ENCODE assay signal across 9 mouse cellular contexts in the genomic region with DNA sequence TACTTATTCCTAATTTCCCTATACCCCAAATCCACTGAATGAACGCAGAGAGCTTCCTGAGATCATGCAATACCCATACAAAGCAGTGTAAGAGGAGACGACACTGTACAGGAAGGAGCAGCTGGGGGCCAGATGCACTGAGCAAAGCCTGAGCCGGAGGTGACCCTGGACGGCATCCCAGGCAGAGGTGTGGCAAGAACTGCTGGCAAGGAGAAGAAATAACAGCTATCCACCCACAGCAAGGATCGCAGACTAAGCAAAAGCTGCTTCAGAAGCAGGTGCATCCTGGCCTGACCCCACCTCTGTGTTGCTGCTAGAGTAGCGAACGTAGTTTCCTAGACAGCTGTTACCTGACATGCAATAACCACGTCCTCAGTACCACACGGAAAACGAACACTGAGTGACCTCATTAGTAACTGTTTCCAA. TPM values are rescaled to one million over a fixed set of nuclear protein-coding genes. Genes with fewer than 3 reads are reported as not detected.
A peak's percentile ranks its signal among the peaks of the same experiment; 100 is the strongest.
DNase-seq lines count a peak whose midpoint lies in the region; ATAC-seq and TF ChIP-seq lines count a peak whose summit lies in the region.
"Had no signal": no experiment of that assay in that cellular context is flagged by ENCODE, and none has a peak within 500 bp of the region (broad histone marks: within the 10 kb centered on the region; RNA-seq: fewer than 3 reads in every experiment).

No protein-coding gene starts in this region.

- H3K9me3 ChIP-seq in CH12.LX (replicated peaks; ENCODE audit: low read length): peaks cover 3% of the 10 kb centered on the region
- H3K9me3 ChIP-seq in forebrain, embryonic 14.5 days (replicated peaks; ENCODE audit: control insufficient read depth, low read length): no peaks in the 10 kb centered on the region

- 9% methylated on average over 10 of the region's 10 CpGs for WGBS in large intestine, adult 2 months
- WGBS in forebrain, embryonic 14.5 days: 72% methylated on average over 10 of the region's 10 CpGs

- no peaks in the 10 kb centered on the region for H3K27me3 ChIP-seq in CH12.LX (replicated peaks)
- no peaks in the 10 kb centered on the region for H3K27me3 ChIP-seq in forebrain, embryonic 14.5 days (replicated peaks; ENCODE audit: control insufficient read depth, insufficient read depth, low read length)
- H3K27me3 ChIP-seq: limb, embryonic 13.5 days had no signal

- intact Hi-C loops in gastrocnemius, postnatal 14 days (cut with DNase I; ENCODE audit: low total_unique reads): no loop called here

- no peak overlapping the region for H3K27ac ChIP-seq in CH12.LX (ENCODE audit: insufficient read depth, low read depth)
- H3K27ac ChIP-seq in forebrain, embryonic 14.5 days (ENCODE audit: low read depth, low read length): no peak overlapping the region
- H3K27ac ChIP-seq: limb, embryonic 13.5 days had no signal

- in situ Hi-C loops in CH12.LX (cut with MboI; ENCODE audit: low pct_ligation_motif_present, low pct_unique_long_range_greater_than_20kb, low sequenced_read_pairs): loop anchor here (10.0 kb wide), 1 partner anchor 108 kb away; no protein-coding TSS in a partner anchor

- peaks cover 3 to 21% of the 10 kb centered on the region in 2 experiments for H3K4me1 ChIP-seq in CH12.LX (ENCODE audit: control insufficient read depth in 1 of 2, insufficient read depth in 2 of 2)
- no peaks in the 10 kb centered on the region for H3K4me1 ChIP-seq in forebrain, embryonic 14.5 days (ENCODE audit: control insufficient read depth, insufficient read depth, low read length)

- no peaks in the 10 kb centered on the region for H3K79me2 ChIP-seq in CH12.LX (replicated peaks; ENCODE audit: control insufficient read depth, extremely low read depth, insufficient read depth, poor library complexity, severe bottlenecking)

- dilution Hi-C loops in CH12.LX (cut with MboI; ENCODE audit: extremely low pct_ligation_motif_present, extremely low pct_unique_long_range_greater_than_20kb, low sequenced_read_pairs): no loop called here

- no peak for TF ChIP-seq EP300 in CH12.LX (IDR thresholded peaks at IDR 0.05; ENCODE audit: low read length)

- H3K4me2 ChIP-seq in CH12.LX (ENCODE audit: insufficient read depth, low read depth, poor library complexity, severe bottlenecking): no peak overlapping the region
- no peak overlapping the region for H3K4me2 ChIP-seq in forebrain, embryonic 14.5 days (ENCODE audit: low read length)
- H3K4me2 ChIP-seq: limb, embryonic 13.5 days had no signal

- H3K9ac ChIP-seq in CH12.LX (ENCODE audit: insufficient read depth, low read depth): no peak overlapping the region
- H3K9ac ChIP-seq in forebrain, embryonic 14.5 days (ENCODE audit: low read length): no peak overlapping the region
- H3K9ac ChIP-seq: limb, embryonic 13.5 days had no signal

- ATAC-seq in monocyte, adult 5-6 weeks (replicated peaks; ENCODE audit: insufficient number of reproducible peaks, low FRiP score, low TSS enrichment, poor library complexity, severe bottlenecking): no peak
- no peak for ATAC-seq in forebrain, embryonic 14.5 days

- DNase-seq in 3134 (ENCODE audit: extremely low read depth, insufficient read length, low spot score): peak; percentile 76
- peak; percentile 27 for DNase-seq in CH12.LX (ENCODE audit: extremely low read depth)
- peak; percentile 74 for DNase-seq in gastrocnemius, postnatal 14 days
- DNase-seq in large intestine, adult 2 months (ENCODE audit: low read depth, low spot score): peak; percentile 18
- DNase-seq in frontal cortex, postnatal 14 days (ENCODE audit: low spot score in 2 of 2): no peak
- DNase-seq in right cerebral cortex, postnatal 25 days: no peak
- no peak for DNase-seq in forebrain, embryonic 14.5 days (ENCODE audit: low spot score)

- no peaks in the 10 kb centered on the region for H3K36me3 ChIP-seq in CH12.LX (replicated peaks in 1 of 2; ENCODE audit: control insufficient read depth in 1 of 2, insufficient read depth in 1 of 2, low read length in 1 of 2)
- H3K36me3 ChIP-seq in forebrain, embryonic 14.5 days (ENCODE audit: control insufficient read depth, insufficient read depth, low read length): no peaks in the 10 kb centered on the region

- TF ChIP-seq POLR2A in CH12.LX (IDR thresholded peaks at IDR 0.05; ENCODE audit: low read depth, low read length): no peak

- TF ChIP-seq CTCF in CH12.LX (conservative IDR thresholded peaks at IDR 0.05 in 1 of 2, IDR thresholded peaks at IDR 0.05 in 1 of 2; ENCODE audit: low read depth in 2 of 2, low read length in 2 of 2): no peak

- no peak for TF ChIP-seq RAD21 in CH12.LX (IDR thresholded peaks at IDR 0.05; ENCODE audit: low read depth, low read length)

- H3K4me3 ChIP-seq in CH12.LX (replicated peaks in 1 of 3; ENCODE audit: low read depth in 2 of 3, low read length in 2 of 3, poor library complexity in 1 of 3): no peak overlapping the region
- H3K4me3 ChIP-seq in forebrain, embryonic 14.5 days (ENCODE audit: low read depth, low read length): no peak overlapping the region
- H3K4me3 ChIP-seq: limb, embryonic 13.5 days had no signal

TF ChIP-seq in CH12.LX, 34 proteins besides CTCF, POLR2A, EP300 and RAD21:
- no peak for TF ChIP-seq BHLHE40 (IDR thresholded peaks at IDR 0.05; ENCODE audit: low read depth, low read length)
- no peak for TF ChIP-seq ZNF384 (IDR thresholded peaks at IDR 0.05; ENCODE audit: low read depth, low read length)
- TF ChIP-seq USF1 (IDR thresholded peaks at IDR 0.05; ENCODE audit: low read depth, low read length): no peak
- TF ChIP-seq CHD1 (IDR thresholded peaks at IDR 0.05; ENCODE audit: low read depth, low read length): no peak
- peak; percentile 30; the same call in 1 of the 2 replicates for TF ChIP-seq TCF12 (IDR thresholded peaks at IDR 0.05; ENCODE audit: low read depth, low read length)
- peak; percentile 51 for TF ChIP-seq ETS1 (conservative IDR thresholded peaks at IDR 0.05; ENCODE audit: low read depth, low read length)
- TF ChIP-seq HCFC1 (IDR thresholded peaks at IDR 0.05; ENCODE audit: low read depth, low read length): no peak
- TF ChIP-seq ZKSCAN1 (IDR thresholded peaks at IDR 0.05; ENCODE audit: borderline replicate concordance, low read depth, low read length): no peak
- TF ChIP-seq MAFK (IDR thresholded peaks at IDR 0.05; ENCODE audit: insufficient replicate concordance, low read length): no peak

RNA-seq across cellular contexts. Expression of gene Zfyve21, which starts 39.1 kb away (rescaled TPM):
- total RNA-seq in CH12.LX (2012; rRNA removed) (5.9 and 8.4 TPM in 2 replicates), CH12.LX (2014; rRNA removed) (6.3 and 7.6 TPM in 2 replicates)
- polyA plus RNA-seq in CH12.LX (2012; ENCODE audit: insufficient read length, low read depth): 3.3 and 4.1 TPM in 2 replicates
- total RNA-seq in gastrocnemius, postnatal 14 days (2021): 10 to 100 TPM; 15.1 to 18.6 TPM
- polyA plus RNA-seq in large intestine, adult 2 months (2012; rRNA removed): 95.0 and 118 TPM in 2 replicates
- total RNA-seq in monocyte, adult 5-6 weeks (2017): 1.0 to 3.8 TPM (median 3.5 TPM) in 3 replicates
- polyA plus RNA-seq in forebrain, embryonic 14.5 days (2014; fragmentation: Nextera tagmentation; extraction: Ambion mirVana): 43.0 and 45.0 TPM in 2 replicates

RNA-seq across cellular contexts. Expression of gene Xrcc3, which starts 39.4 kb away (rescaled TPM):
- total RNA-seq in CH12.LX (2012; rRNA removed) (16.3 and 21.8 TPM in 2 replicates), CH12.LX (2014; rRNA removed) (7.4 and 11.8 TPM in 2 replicates)
- polyA plus RNA-seq in CH12.LX (2012; ENCODE audit: insufficient read length, low read depth): 12.9 and 13.3 TPM in 2 replicates
- total RNA-seq in gastrocnemius, postnatal 14 days (2021): under 1 TPM; 0.53 to 0.86 TPM
- polyA plus RNA-seq in large intestine, adult 2 months (2012; rRNA removed): 8.4 and 10.7 TPM in 2 replicates
- 0.11 to 2.1 TPM (median 1.9 TPM) in 3 replicates for total RNA-seq in monocyte, adult 5-6 weeks (2017)
- polyA plus RNA-seq in forebrain, embryonic 14.5 days (2014; fragmentation: Nextera tagmentation; extraction: Ambion mirVana): 3.0 and 3.7 TPM in 2 replicates

RNA-seq across cellular contexts. Expression of gene Ppp1r13b, which starts 54.9 kb away (rescaled TPM):
- total RNA-seq in CH12.LX (2012; rRNA removed) (0.64 and 0.76 TPM in 2 replicates), CH12.LX (2014; rRNA removed) (0.34 and 0.42 TPM in 2 replicates)
- polyA plus RNA-seq in CH12.LX (2012; ENCODE audit: insufficient read length, low read depth): 1.3 and 2.0 TPM in 2 replicates
- total RNA-seq in gastrocnemius, postnatal 14 days (2021): 1 to 10 TPM; 8.5 to 9.0 TPM
- 18.8 and 25.7 TPM in 2 replicates for polyA plus RNA-seq in large intestine, adult 2 months (2012; rRNA removed)
- 9.8 to 19.1 TPM (median 12.6 TPM) in 3 replicates for total RNA-seq in monocyte, adult 5-6 weeks (2017)
- polyA plus RNA-seq in forebrain, embryonic 14.5 days (2014; fragmentation: Nextera tagmentation; extraction: Ambion mirVana): 12.5 and 20.1 TPM in 2 replicates

Comparison
In these comparisons a context has a peak if more than half of its experiments do, and no peak if none do; other contexts are left out.
1. DNase-seq: peak in 3134 (single experiment), CH12.LX (single experiment), gastrocnemius, postnatal 14 days (single experiment) and large intestine, adult 2 months (single experiment); none in frontal cortex, postnatal 14 days (0 of 2), right cerebral cortex, postnatal 25 days (single experiment) and forebrain, embryonic 14.5 days (single experiment).